Mouse (Mus musculus) gastrocnemius, postnatal 14 days (tissue): ENCODE measurements around the gene Tsc2. TPM values are rescaled to one million over a fixed set of nuclear protein-coding genes. Genes with fewer than 3 reads are reported as not detected.

Source experiments
- DNase-seq: peaks from one replicate; pipeline ENCODE4 v3.0.0; 2021; ENCODE audit warnings: mixed read lengths
- intact Hi-C: fragments of 180-260 bp; cut with DNase I; formaldehyde crosslinking; loops from one replicate; pipeline ENCODE4 v1.15.1; 2025; ENCODE audit warnings: low total_unique reads
- microRNA-seq, 2 experiments: library from miRNA; unstranded; fragments of <30 nt; microRNA quantifications; one replicate each; pipeline ENCODE4 v1.2.0; 2021
- total RNA-seq, 2 experiments: library from RNA; stranded (reverse); gene quantifications; 2 replicates each; pipeline ENCODE4 v1.2.3; 2021

Gene Tsc2
- total RNA-seq, 2 experiments from 2014 or later, result 50.6 to 53.0 TPM

DNA sequence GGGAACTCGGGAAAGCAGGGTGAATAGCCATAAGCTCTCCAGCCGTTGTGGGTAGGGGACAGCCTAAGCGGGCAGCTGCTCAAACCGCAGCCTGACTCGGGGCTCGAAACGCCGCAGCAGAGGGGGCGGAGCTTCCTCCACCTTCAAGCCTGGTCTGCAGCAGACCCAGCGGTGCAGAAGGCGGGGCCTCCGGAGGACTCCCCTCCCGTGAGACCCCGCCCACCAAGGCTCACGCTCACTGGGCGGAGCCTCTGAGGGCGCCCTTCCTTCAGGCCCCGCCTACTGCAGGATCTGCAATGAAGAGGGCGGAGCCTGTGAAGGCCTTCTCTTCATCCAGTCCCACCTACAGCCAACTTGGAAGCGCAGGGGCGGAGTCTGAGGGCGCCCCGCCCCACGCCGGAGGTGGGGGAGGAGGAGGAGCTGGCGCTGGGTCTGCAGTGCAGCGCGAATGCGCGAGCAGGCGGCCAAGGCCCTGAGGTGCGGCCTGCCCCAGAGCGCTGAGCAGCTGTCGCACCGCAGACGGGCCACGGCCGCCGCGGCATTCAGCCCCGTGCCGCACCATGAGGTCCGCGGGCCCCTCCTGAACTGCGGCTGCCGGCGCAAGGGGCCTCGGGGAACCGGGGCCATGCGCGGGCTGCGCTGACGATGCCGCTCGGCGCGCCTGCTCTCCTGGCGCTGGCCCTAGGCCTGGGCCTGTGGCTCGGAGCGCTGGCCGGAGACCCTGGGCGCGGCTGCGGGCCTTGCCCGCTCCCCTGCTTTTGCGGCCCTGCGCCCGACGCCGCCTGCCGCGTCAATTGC is 82.6 kb downstream of the Tsc2 start, which contains the start of gene Pkd1:
TSS of gene Pkd1 (plus strand) at position 217 of the 798 bp plus-strand sequence.
- intact Hi-C loops, result no loop called here
- DNase-seq, result peak; percentile 98

- DNase-seq, result no peak
- intact Hi-C loops, result no loop called here
These were observed 83.4 kb downstream of the Tsc2 start for GRCm38 (mm10) chr17:24548921-24549617.

- intact Hi-C loops, result no loop called here
These were observed 84.0 kb downstream of the Tsc2 start for GRCm38 (mm10) chr17:24548435-24548834.

DNA sequence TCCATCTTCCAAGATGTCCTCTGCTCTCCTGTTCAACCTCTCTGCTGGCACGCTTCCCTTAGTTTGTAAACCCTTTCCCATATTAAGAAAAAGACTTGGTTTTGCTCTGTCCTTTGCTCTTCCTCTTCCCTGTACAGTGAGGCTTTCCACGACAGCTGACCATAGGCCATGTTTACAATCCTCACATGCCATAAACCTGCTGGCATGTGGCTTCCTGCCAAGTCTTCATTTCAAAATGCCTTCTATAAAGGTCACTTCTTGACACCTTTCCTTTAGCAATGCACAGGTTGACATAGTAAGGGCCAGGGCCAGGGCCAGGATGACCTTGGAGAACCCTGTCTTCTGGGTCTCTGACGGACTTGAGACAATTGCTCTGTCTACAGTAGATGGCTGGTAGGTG is 86.2 kb downstream of the Tsc2 start:
- intact Hi-C loops, result no loop called here

More at GRCm38 (mm10) chr17:24548435-24548834, 84.0 kb downstream of the Tsc2 start:
- DNase-seq, result no peak

More for the DNA sequence above, 86.2 kb downstream of the Tsc2 start:
- DNase-seq, result no peak

Small RNAs within 50 kb of the gene (microRNA-seq; reads per million reads assigned to microRNA genes)
- 0 to 1.0 reads per million in 2 experiments for gene Gm24589

Other genes starting within 250 kb of the Tsc2 start
- 10 to 100 TPM; 48.2 to 51.5 TPM for gene Rnps1, start 218.1 kb downstream of the Tsc2 start, total RNA-seq
- gene Eci1, start 206.0 kb downstream of the Tsc2 start, total RNA-seq, result 100 to 1,000 TPM; 133 to 200 TPM
- gene Dnase1l2, start 189.5 kb downstream of the Tsc2 start, total RNA-seq, result under 1 TPM; 0.76 to 0.89 TPM
- 10 to 100 TPM in 1 of 2 experiments, 1 to 10 TPM in 1; 8.5 to 10.2 TPM for gene E4f1, start 162.3 kb downstream of the Tsc2 start, total RNA-seq
- gene Pgp, start 162.2 kb downstream of the Tsc2 start, total RNA-seq, result 10 to 100 TPM; 44.6 TPM
- gene Bricd5, start 158.7 kb downstream of the Tsc2 start, total RNA-seq, result under 1 TPM in 1 of 2 experiments, not detected in 1; 0.31 TPM
- gene Mlst8, start 153.6 kb downstream of the Tsc2 start, total RNA-seq, result 10 to 100 TPM; 10.7 to 11.6 TPM
- under 1 TPM; 0.22 to 0.31 TPM for gene Caskin1, start 144.0 kb downstream of the Tsc2 start, total RNA-seq
- 10 to 100 TPM; 31.9 to 33.4 TPM for gene Traf7, start 104.7 kb downstream of the Tsc2 start, total RNA-seq
- under 1 TPM; 0.21 to 0.27 TPM for gene Rab26, start 98.4 kb downstream of the Tsc2 start, total RNA-seq
- gene Pkd1, start 82.8 kb downstream of the Tsc2 start, total RNA-seq, result 10 to 100 TPM; 32.0 to 36.1 TPM
- 1 to 10 TPM; 2.2 to 3.6 TPM for gene Nthl1, start 50 bp upstream of the Tsc2 start, total RNA-seq
- gene Slc9a3r2, start 17.7 kb upstream of the Tsc2 start, total RNA-seq, result 10 to 100 TPM; 36.2 to 46.3 TPM
- not detected for gene Npw, start 25.8 kb upstream of the Tsc2 start, total RNA-seq
- gene Zfp598, start 37.1 kb upstream of the Tsc2 start, total RNA-seq, result 10 to 100 TPM; 13.9 to 16.3 TPM
- gene Syngr3, start 57.3 kb upstream of the Tsc2 start, total RNA-seq, result not detected
- 10 to 100 TPM; 23.0 to 25.0 TPM for gene Gfer, start 63.5 kb upstream of the Tsc2 start, total RNA-seq
- under 1 TPM; 0.44 to 0.94 TPM for gene Noxo1, start 63.6 kb upstream of the Tsc2 start, total RNA-seq
- gene Tbl3, start 75.0 kb upstream of the Tsc2 start, total RNA-seq, result 10 to 100 TPM; 16.3 to 19.6 TPM
- gene Rnf151, start 85.4 kb upstream of the Tsc2 start, total RNA-seq, result not detected
- gene Rps2, start 85.5 kb upstream of the Tsc2 start, total RNA-seq, result 100 to 1,000 TPM; 643 to 719 TPM
- 100 to 1,000 TPM; 467 to 532 TPM for gene Ndufb10, start 91.8 kb upstream of the Tsc2 start, total RNA-seq
- gene Rpl3l, start 95.2 kb upstream of the Tsc2 start, total RNA-seq, result 100 to 1,000 TPM; 781 to 864 TPM
- 100 to 1,000 TPM; 143 to 165 TPM for gene Msrb1, start 104.0 kb upstream of the Tsc2 start, total RNA-seq
- gene Hs3st6, start 120.4 kb upstream of the Tsc2 start, total RNA-seq, result not detected
- gene Meiob, start 171.7 kb upstream of the Tsc2 start, total RNA-seq, result not detected
- gene Hagh, start 207.5 kb upstream of the Tsc2 start, total RNA-seq, result 10 to 100 TPM; 71.1 to 77.2 TPM
- gene Fahd1, start 217.7 kb upstream of the Tsc2 start, total RNA-seq, result 10 to 100 TPM; 38.9 to 46.1 TPM
- gene Igfals, start 233.4 kb upstream of the Tsc2 start, total RNA-seq, result 1 to 10 TPM; 2.9 TPM